Mouse (Mus musculus) frontal cortex, postnatal 14 days (tissue): ENCODE data around the gene Med13l.

ENCODE experiments used
- DNase-seq, 2 experiments: peaks; one replicate each; pipeline ENCODE4 v3.0.0; 2022; ENCODE audit warnings: low spot score in 2 of 2

The Med13l gene

DNA sequence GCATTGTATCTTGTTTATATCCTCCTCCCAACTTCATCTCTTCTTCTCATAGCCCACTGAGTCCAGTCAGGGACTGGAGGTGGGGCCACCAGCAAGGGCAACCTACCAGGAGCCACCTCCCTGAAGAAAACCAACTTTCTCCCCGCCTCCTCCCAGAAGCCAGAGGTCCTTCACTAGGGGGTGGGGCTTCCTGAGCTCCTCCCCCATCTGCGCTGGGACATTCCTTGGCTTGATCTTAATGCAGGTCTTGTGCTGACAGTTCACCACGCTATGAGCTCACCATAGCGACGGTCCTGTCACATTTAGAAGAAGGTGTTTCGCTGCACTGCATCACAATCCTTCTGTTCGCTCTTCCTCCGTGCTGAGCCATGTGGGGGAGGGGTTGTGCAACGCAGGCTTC lies 229.3 kb downstream of the Med13l start:
- DNase-seq, result no peak

DNA sequence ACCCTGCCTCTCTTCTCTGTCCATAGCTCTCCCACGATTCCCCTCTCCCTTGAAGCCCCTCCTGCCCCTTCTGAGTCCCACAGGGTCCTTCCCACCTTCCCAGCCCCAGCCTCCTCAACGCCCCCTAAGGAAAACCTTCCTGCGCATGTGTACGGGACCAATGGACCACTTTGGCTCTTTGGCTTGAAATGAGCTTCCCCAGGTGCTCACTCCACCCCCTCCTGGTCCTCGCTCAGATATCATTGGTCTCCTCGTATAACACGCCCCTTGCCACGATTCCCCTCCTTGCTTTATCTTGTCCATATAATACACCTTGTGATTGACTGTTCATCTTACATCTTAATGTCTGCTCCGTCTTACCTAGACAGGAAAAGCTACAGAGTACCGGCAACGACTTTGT lies 237.3 kb downstream of the Med13l start:
- no peak for DNase-seq

DNA sequence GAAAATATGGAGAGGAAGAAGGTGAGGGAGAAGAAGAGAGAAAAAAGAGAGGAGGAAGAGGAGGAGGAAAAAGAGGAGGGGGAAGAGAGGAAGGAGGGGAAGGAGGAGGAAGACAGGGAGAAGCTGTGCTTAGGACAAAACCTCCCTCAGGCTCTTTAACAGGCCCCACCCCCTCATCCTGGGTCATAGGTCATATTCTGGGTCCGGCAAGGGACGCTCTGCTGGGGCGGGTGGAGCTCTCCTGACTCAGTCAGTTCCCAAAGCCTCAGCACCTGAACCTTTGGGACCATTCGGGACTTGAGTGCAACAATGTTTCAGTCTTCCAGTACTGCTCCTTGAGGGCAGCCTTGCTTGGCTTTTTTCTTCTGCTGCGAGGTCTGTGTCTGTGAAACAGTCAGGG lies 241.1 kb downstream of the Med13l start:
- DNase-seq, result no peak

DNA sequence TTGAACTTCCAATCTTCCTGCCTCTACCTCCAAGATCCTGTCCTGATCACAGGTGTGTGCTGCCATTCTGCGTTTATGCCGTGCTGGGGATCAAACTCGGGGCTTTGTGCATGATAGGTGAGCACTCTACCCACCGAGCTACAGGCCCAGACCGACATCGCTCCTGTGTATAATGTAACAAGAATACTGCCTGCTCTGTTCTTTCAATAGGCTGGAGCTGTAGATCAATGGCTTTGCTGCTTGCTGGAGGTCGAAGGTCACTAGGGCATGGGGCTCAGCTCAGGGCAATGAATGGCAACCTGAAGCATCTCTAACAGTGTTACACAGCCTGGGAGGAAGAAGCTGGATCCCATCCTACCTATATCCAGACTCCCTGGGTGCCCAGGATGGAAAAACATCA lies 241.6 kb downstream of the Med13l start:
- no peak for DNase-seq

DNA sequence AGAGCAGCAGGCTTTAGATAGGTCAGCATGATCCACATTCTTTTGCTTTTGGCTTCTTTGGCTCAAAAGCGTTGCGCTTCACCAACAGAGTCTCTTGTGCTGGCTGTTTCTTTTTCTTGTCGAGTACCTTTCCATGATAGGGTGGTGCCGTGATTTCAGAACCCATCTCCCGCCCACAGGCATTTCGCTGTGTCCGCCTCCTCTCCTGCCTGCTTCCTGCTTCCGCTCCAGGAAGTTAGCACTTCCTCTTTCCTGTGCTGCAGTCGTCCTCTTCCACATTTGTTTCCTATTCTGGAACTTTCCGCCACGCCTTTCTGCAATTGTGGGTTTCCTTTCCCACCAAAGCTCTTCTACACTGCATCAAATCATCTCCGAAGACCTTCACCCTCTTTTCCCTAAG lies 248.5 kb downstream of the Med13l start:
- no peak for DNase-seq

DNA sequence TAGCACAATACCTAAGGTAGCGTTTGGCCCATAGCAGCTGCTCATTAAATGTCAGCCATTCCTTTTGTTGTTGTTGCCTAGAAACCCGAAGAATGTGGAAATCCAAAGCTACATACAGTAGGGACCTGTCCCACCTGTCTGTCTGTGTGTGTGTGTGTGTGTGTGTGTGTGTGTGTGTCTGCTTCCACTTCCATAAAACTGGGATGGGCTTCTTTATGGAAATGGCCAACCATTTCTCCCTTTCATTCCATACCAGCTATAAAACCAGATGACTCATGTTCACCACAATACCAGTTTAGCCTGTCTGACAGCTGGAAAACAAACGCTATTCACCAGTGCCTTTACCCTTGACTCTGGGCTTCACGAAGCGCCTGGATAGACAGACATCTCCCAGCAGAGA lies 249.1 kb downstream of the Med13l start:
- no peak for DNase-seq

DNA sequence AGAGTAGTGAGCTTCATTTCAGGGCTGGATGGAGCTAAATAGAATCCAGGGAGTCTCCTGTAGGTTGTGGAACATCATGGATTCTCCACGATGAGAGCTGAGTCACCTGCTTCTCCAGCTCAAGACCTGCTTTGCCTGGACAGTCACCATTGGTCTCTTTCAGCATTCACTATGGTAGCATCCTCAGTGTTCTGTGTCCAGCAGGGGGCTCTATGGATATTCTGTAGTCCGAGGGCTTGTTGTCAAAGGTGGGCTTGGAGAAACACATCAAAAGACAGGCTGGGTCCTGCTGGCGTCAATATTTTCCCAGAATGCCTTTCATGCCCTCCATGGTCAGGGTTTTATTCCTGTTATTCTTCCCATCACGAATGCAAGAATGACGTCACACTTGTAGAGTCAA lies 251.2 kb downstream of the Med13l start:
- DNase-seq, result no peak

DNA sequence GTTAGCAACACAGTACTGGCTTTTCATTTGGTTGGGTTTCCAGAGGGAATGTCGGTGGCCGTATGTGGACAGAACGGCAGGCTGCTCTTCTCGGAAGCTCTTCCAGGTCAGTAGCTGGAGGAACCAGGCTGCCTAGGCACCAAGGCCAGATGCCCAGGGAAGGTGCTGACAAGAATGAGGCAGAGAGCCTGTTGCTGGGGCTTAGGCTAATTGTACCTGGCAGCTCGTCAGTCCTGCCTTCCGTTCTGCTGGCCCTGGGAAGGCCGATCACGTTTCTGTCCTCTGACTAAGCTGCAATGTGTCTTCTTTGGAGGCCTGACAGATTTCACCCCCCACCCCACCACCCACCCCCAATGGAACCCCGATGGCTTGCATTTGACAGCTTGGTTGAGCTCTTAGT lies 251.9 kb downstream of the Med13l start:
- no peak for DNase-seq

DNA sequence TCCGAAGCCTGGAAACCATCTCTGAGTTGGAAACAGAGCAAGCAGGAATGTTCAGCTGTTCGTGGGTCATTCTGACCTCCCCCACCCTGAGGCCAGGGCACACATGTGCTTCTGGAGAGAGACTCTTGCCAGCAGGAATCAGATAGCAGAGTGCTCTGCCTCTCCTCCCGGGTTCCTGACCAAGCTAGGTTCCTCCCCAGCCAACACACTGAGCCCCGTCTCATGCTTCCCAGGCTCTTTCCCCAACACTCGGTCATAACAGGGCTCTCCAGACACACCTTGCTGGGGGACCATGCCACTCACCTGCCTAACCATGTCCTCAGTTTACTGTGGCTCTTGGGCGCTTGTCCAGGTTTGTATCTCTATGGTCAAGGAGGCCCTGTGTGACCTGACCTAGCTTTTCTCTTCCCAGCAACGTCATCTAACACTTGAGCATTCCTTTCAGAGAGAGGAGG lies 252.5 kb downstream of the Med13l start:
- DNase-seq, result no peak

DNA sequence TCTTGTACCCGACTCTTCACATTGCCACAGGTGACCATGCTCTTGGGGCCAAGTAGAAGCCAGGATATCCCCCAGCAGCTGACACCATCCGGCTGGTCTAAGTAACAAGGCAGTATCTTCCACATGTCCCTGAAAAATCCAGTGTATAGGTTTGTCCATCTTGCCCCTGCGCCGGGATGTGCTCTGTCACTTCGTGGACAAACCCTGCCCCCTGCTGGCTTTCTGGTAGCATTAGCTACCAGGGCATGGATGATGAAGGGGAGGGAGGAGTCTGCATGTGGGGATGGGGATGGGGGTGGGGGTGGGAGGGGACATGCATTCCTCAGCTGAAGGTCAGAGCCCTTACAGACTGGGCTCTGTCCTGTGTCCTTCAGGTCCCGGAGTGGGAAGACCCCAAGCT lies 253.6 kb downstream of the Med13l start:
- no peak for DNase-seq
